Mouse (Mus musculus) kidney, adult 2 months (tissue): ENCODE data around the gene Trabd2b.

Experiments used
- CTCF ChIP-seq: fragments of 200-500 bp; conservative IDR thresholded peaks from 2 replicates; pipeline ENCODE4 v1.5.1; 2011; ENCODE audit warnings: low read depth, mild to moderate bottlenecking, control low read depth, low read length, moderate library complexity, mixed read lengths; ENCODE audit not compliant: insufficient read depth, insufficient read length
- POLR2A ChIP-seq: fragments of 200-500 bp; IDR thresholded peaks from one replicate; pipeline ENCODE4 v1.6.1; 2011; ENCODE audit warnings: low read depth, low read length, control low read depth

- TF ChIP-seq CTCF (no peak), POLR2A (no peak)
These were observed 992 bp downstream of the Trabd2b start for GRCm38 (mm10) chr4:114407516-114407915.
